Mouse (Mus musculus) CH12.LX (cell line): ENCODE measurements around the gene Zbed4.

Experiments
- CTCF ChIP-seq, 2 experiments: IDR thresholded peaks in 1 of 2; conservative IDR thresholded peaks in 1 of 2; 2 replicates each; pipeline ENCODE4 v1.5.1; 2011 to 2012; ENCODE audit warnings: low read depth in 2 of 2, low read length in 2 of 2, improper control_type of control experiment in 1 of 2, inconsistent platforms in 1 of 2, mild to moderate bottlenecking in 1 of 2, moderate library complexity in 1 of 2
- EP300 ChIP-seq: IDR thresholded peaks from 2 replicates; pipeline ENCODE4 v1.6.1; 2011; ENCODE audit warnings: low read length, improper control_type of control experiment
- SIN3A ChIP-seq: IDR thresholded peaks from 2 replicates; pipeline ENCODE4 v1.6.1; 2012; ENCODE audit warnings: low read length, improper control_type of control experiment, inconsistent platforms

DNA sequence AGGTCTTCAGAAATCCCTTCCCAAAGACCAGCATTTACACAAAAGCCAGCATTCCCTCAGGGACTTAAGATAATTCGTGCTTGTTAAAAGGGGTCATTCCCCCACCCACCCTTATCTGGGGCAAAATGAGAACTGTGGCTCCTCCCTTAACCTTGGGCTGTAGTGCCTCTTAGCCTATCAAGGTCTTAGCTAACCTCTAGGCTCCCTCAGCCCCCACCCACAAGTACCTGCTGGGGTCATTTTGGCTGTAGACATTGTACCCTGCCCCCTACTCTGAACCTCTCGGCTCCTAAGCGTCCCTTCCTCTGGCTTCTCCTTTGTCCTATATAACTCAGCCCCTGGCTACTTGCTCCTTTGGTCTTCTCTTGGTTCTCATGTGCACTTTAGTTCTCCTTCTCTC, 5.5 kb upstream of the Zbed4 start:
- TF ChIP-seq EP300 (no peak), CTCF (conservative IDR thresholded peaks at IDR 0.05 in 1 of 2, IDR thresholded peaks at IDR 0.05 in 1 of 2; ENCODE audit: low read depth in 2 of 2, low read length in 2 of 2) (no peak), SIN3A (no peak)
